Mouse (Mus musculus): Measurements from ENCODE around the gene Tex2. TPM values are rescaled to one million over a fixed set of nuclear protein-coding genes. Genes with fewer than 3 reads are reported as not detected.

Tex2 gene
- total RNA-seq, 2 experiments from 2014 or later, result 116 to 117 TPM

GRCm38 (mm10) chr11:106521612-106522011, 91.6 kb downstream of the Tex2 start:
- intact Hi-C loops (cut with DNase I), result no loop called here
- DNase-seq (ENCODE audit: low spot score in 2 of 2), result no peak

- DNase-seq (ENCODE audit: low spot score in 2 of 2), result no peak
- intact Hi-C loops (cut with DNase I), result no loop called here
Observed at GRCm38 (mm10) chr11:106520404-106520803, 92.8 kb downstream of the Tex2 start.

DNA sequence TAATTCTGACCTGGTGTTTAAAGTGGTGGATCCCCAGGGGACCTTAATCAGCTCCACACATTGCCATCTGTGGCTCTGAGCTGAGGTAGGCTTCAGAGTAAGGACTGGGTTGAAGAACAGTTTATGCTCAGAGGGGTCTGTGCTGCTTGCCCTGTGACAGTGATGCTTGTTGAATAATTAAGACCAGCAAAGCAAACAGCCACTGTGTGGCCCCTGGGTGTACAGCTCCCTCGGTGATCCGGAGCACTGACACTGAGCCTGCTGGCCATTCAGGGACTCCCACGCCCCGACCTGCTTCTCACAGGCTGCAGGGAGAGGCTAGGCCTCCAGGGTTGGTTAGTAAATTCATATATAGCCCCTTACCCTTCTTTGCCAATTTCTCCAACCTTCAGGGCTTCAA, 93.7 kb downstream of the Tex2 start:
- DNase-seq (ENCODE audit: low spot score in 2 of 2), result no peak
- intact Hi-C loops (cut with DNase I), result loop anchor here (5.0 kb wide), 1 partner anchor 43 kb away; no protein-coding TSS in a partner anchor

- no peak for DNase-seq (ENCODE audit: low spot score in 2 of 2)
- intact Hi-C loops (cut with DNase I), result loop anchor here (5.0 kb wide), 1 partner anchor 44 kb away; no protein-coding TSS in a partner anchor
Observed at GRCm38 (mm10) chr11:106518391-106518790, 94.8 kb downstream of the Tex2 start.

DNA sequence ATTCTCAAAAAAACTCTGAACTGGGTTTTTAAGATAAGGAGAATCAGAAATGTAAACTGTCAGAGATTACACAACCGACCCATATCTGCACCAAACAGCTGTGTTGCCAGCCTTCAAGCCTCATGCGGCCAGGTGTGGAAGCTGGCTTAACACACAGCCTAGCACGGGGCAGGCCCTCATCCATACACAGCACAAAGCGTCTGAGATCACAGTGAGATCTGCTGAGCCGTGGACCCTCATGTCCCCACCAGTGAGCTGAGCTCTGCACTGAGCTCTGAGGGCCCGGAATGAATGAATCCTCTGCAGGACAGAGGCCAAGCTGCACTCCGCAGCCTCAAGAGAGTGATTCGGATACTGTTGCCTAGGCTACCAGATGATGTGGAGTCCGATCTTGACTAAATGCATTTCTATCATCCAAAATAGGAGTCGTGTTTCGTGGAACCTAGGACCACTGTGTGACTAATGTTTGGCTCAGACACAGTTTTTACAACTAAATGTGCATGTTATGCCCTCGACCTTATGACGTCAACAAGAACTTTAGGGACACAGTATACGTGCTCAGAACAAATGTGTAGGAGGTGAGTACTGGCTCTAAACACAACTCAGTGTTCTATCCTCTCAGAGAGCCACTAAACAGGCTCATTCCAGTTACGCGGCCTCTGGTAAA, 98.0 kb downstream of the Tex2 start:
- DNase-seq (ENCODE audit: low spot score in 2 of 2), result peak; percentile 51 to 62
- intact Hi-C loops (cut with DNase I), result loop anchor here (5.0 kb wide), 1 partner anchor 47 kb away; no protein-coding TSS in a partner anchor

GRCm38 (mm10) chr11:106514446-106514845, 98.8 kb downstream of the Tex2 start:
- DNase-seq (ENCODE audit: low spot score in 2 of 2), result no peak
- intact Hi-C loops (cut with DNase I), result no loop called here

- intact Hi-C loops (cut with DNase I), result loop anchor here (1.0 kb wide), 1 partner anchor 114 kb away; no protein-coding TSS in a partner anchor
- DNase-seq (ENCODE audit: low spot score in 2 of 2), result peak; percentile 45 to 68
Observed at GRCm38 (mm10) chr11:106513166-106513565, 100.1 kb downstream of the Tex2 start.

DNA sequence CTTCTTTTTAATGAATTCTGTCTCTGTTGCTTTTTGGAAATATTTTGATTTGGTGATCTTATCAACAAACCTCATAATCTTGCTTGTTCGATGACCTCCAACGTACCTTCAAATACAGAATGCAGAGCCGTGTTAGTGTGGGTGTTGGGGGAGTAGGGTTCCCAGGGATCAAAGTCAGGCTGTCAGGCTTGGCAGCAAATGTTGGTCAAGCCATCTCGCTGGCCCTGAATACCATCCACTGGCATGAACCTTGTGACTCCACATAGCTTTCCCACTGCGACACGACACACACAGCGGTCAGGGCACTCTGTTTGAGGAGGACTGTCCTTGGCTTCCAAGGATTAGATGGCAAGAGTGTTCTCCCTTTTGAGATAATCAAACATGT, 101.2 kb downstream of the Tex2 start:
- DNase-seq (ENCODE audit: low spot score in 2 of 2), result no peak
- intact Hi-C loops (cut with DNase I), result no loop called here

DNA sequence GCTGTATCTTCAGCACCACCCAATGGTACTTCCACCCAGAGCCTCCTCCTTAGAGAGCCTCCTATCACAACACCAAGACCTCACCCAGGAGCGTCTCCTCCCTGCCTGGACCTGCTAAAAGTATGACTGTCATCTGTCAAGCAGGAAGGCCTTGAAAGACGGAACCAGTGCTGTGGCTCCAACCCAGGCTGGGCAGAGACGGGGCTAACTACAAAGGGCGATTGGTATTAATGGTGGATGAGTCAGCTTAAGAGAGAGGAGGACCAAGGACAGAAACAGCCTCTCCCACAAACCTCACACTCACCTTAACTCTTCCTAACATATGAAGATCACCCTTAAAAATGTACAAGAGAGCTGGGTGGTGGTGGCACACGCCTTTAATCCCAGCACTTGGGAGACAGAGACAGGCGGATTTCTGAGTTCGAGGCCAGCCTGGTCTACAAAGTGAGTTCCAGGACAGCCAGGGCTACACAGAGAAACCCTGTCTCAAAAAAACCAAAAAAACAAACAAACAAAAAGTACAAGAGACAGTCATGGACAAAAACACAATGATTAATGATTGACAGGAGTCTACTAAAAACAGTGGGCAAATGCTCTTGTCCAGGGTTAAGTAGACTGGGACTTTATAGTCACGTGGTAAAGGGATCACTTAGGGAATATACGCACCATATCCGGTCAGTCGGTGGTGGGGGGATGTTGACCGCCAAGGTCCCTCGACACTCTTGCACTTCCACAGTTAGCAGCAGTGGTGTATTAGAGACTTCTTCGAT, 101.8 kb downstream of the Tex2 start:
- intact Hi-C loops (cut with DNase I), result no loop called here
- DNase-seq (ENCODE audit: low spot score in 2 of 2), result no peak

GRCm38 (mm10) chr11:106507638-106508037, 105.6 kb downstream of the Tex2 start:
- intact Hi-C loops (cut with DNase I), result loop anchor here (10.0 kb wide), 1 partner anchor 237 kb away; no protein-coding TSS in a partner anchor
- no peak for DNase-seq (ENCODE audit: low spot score in 2 of 2)

DNA sequence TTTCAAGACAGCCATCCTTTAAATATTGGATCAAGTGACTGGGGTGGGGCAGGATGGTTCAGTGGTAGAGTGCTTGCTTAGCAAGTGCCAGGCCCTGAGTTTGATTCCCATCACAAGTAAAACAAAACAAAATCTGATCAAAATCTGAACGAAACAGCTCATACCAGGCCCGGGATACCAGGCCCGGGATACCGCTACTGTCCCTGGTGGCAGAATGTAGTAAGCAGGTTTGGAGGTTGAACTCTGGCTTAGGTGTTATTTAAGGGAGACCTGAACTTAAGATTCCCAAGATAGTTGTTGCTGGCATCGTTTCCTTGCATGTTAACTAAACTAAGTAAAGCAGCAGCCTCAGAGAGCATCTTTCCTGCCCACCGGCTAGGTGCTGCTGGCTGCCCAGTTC, 107.0 kb downstream of the Tex2 start:
- no peak for DNase-seq (ENCODE audit: low spot score in 2 of 2)
- intact Hi-C loops (cut with DNase I), result loop anchor here (10.0 kb wide), 1 partner anchor 239 kb away; no protein-coding TSS in a partner anchor

GRCm38 (mm10) chr11:106504129-106504528, 109.1 kb downstream of the Tex2 start:
- no peak for DNase-seq (ENCODE audit: low spot score in 2 of 2)
- intact Hi-C loops (cut with DNase I), result loop anchor here (5.0 to 10.0 kb wide), 2 partner anchors 58 to 241 kb away; no protein-coding TSS in a partner anchor

DNA sequence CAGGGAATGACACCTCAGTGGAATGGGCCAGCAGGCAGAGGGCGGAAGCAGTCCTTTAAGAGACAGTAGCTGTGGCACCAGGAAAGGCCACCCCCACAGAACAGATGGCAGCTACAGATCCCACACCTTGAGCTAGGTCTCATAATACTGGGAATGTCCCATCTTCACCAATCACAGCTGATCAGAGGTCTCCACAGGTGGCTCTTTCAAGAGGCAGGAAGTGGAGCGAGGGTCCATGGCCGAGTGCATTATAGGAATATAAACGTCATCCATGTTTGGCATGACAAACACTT, 109.9 kb downstream of the Tex2 start:
- intact Hi-C loops (cut with DNase I), result loop anchor here (2.0 to 10.0 kb wide), 3 partner anchors 59 to 241 kb away; partner anchors contain the start of gene Tex2
- DNase-seq (ENCODE audit: low spot score in 2 of 2), result peak; percentile 54 to 93

DNA sequence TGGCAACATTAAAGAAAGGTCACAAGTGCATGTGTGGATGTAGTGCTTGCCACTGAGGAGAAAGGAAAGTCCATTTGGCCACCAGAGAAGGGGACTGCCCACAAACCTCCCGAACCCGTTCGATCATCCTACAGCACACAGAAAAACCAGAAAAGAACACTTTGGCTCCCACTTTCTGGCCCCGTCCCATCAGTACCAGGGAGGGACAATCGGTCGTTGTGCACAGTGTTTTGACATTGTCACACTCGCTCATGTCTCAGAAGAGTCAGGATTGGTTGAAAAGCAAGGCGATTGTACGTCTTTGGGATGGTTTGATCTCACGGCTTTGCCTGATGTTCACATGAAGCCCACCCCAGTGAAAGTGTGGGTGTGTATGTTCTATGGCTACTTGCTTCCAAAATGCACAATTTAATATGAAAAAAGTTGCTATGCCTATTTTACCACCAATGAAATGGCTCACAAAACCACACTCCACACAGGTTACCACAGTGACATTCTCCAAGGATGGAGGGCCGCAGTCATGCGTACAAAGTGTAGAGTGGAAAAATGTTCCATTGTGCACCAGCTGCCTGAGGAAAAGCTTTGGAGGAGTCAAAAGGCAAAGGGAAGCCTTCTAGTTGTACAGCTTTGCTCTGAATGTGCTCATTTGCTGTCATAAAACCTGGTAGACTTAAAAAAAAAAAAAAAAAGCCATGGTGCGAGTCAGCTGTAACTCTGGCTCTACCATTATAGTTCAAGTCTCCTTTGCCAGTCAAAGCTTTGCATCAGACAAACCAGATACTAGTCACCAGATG, 110.4 kb downstream of the Tex2 start:
- DNase-seq (ENCODE audit: low spot score in 2 of 2), result no peak
- intact Hi-C loops (cut with DNase I), result loop anchor here (2.0 to 10.0 kb wide), 3 partner anchors 59 to 242 kb away; partner anchors contain the start of gene Tex2

- DNase-seq (ENCODE audit: low spot score in 2 of 2), result no peak
- intact Hi-C loops (cut with DNase I), result loop anchor here (2.0 to 10.0 kb wide), 3 partner anchors 60 to 243 kb away; partner anchors contain the start of gene Tex2
Observed at GRCm38 (mm10) chr11:106502159-106502505, 111.1 kb downstream of the Tex2 start.

GRCm38 (mm10) chr11:106501308-106502158, 111.7 kb downstream of the Tex2 start:
- intact Hi-C loops (cut with DNase I), result loop anchor here (2.0 to 10.0 kb wide), 3 partner anchors 61 to 243 kb away; partner anchors contain the start of gene Tex2
- peak; percentile 50 to 59 for DNase-seq (ENCODE audit: low spot score in 2 of 2)

DNA sequence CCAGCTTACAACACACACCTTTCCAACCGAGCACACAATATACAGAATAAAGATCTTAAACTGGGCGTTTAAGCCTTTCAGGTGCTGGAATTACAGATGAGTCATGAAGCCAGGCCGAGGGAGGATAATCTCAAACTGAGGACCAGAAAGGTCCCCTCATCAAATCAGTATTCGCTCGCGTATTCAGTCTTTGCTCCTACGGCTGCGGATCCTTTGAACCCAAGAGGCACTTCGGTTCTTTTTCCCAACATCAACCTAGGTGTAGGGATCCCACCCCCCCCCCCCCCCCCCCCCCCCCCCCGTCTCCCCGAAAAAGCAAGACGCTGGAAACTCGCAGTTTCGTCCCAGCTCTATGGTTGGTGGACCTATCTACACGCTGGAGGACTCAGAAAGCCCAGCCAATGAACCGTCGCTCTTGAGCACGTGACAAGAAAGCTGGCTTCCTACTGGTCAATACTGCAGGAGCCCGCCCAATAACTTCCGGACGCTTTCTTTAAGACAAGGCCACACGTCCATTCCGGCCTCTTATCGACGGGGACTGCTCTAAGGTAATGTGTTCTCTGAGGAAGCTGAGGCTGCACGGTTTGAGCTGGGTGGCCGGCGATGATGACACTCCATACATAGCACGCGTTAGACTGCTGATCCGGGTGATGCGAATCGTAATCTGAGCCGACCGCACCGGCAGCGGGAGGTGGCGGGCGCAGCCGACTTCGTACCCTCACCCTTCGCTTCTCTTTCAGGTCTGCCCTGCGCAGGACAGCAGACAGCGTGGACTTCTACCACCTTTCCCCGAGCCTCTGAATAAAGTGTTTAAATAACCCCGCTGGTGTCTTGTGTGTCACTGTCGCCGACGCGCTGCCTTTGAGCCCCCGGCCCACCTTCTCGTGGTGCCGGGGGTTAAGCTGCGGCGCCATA, 112.6 kb downstream of the Tex2 start:
- intact Hi-C loops (cut with DNase I), result loop anchor here (5.0 to 10.0 kb wide), 2 partner anchors 62 to 244 kb away; no protein-coding TSS in a partner anchor

More for the DNA sequence above, 112.6 kb downstream of the Tex2 start:
- DNase-seq (ENCODE audit: low spot score in 2 of 2), result peak; percentile 94 to 99
